Mouse (Mus musculus): ENCODE data around the gene Kcnmb4.

- TF ChIP-seq POLR2A (IDR thresholded peaks at IDR 0.05; ENCODE audit: low read depth, low read length): no peak
- no peak for TF ChIP-seq CTCF (IDR thresholded peaks at IDR 0.05; ENCODE audit: extremely low read depth, insufficient read length, insufficient replicate concordance, low read depth, low read length)
Measured at GRCm38 (mm10) chr10:116512521-116513253, 39.0 kb upstream of the Kcnmb4 start.
